Mouse (Mus musculus) intestine, embryonic 16.5 days (tissue): ENCODE measurements around the gene Gtf2h2. TPM values are rescaled to one million over a fixed set of nuclear protein-coding genes. Genes with fewer than 3 reads are reported as not detected.
"Not testable (repeated sequence)": the region's sequence is repeated elsewhere in the genome, so short reads cannot be mapped to it uniquely, and the experiment has no call there.

ENCODE experiments used
- ATAC-seq: fragments of 200-750 bp; cut with Nextera tagmentation; 2 replicates; pipeline ENCODE4 v1.8.0; 2017; ENCODE audit warnings: moderate TSS enrichment, moderate library complexity
- H3K27ac ChIP-seq: fragments of 300-500 bp; sonication (generic); 2 replicates; pipeline ENCODE4 v1.5.1; 2014; ENCODE audit warnings: mild to moderate bottlenecking, low read length
- H3K27me3 ChIP-seq: fragments of 300-500 bp; sonication (generic); replicated peaks from 2 replicates; pipeline ENCODE4 v1.6.1; 2014; ENCODE audit warnings: low read length, control low read depth, mixed read lengths; ENCODE audit not compliant: control insufficient read depth, insufficient read depth
- H3K36me3 ChIP-seq: fragments of 300-500 bp; sonication (generic); 2 replicates; pipeline ENCODE4 v1.6.1; 2014; ENCODE audit warnings: low read length, control low read depth; ENCODE audit not compliant: control insufficient read depth, insufficient read depth
- H3K4me1 ChIP-seq: fragments of 300-500 bp; sonication (generic); 2 replicates; pipeline ENCODE4 v1.6.1; 2014; ENCODE audit warnings: low read length, control low read depth, mixed read lengths; ENCODE audit not compliant: control insufficient read depth, insufficient read depth
- H3K4me2 ChIP-seq: fragments of 300-500 bp; sonication (generic); 2 replicates; pipeline ENCODE4 v1.6.1; 2014; ENCODE audit warnings: low read depth, low read length, control low read depth
- H3K4me3 ChIP-seq: fragments of 300-500 bp; sonication (generic); 2 replicates; pipeline ENCODE4 v1.5.1; 2014; ENCODE audit warnings: mild to moderate bottlenecking, low read length
- H3K9ac ChIP-seq: fragments of 300-500 bp; sonication (generic); 2 replicates; pipeline ENCODE4 v1.6.1; 2014; ENCODE audit warnings: low read depth, low read length
- H3K9me3 ChIP-seq: fragments of 300-500 bp; sonication (generic); 2 replicates; pipeline ENCODE4 v1.6.1; 2016; ENCODE audit warnings: low read length, control low read depth; ENCODE audit not compliant: control insufficient read depth
- WGBS: fragments of 180-500 bp; shearing (Covaris S2); extraction: QIAGEN DNeasy Blood & Tissue Kit; methylation state at CpG from one replicate; pipeline ENCODE4 v1.1.7; 2014; 5-methylcytosine and 5-hydroxymethylcytosine counted together
- polyA plus RNA-seq: library from polyadenylated mRNA; unstranded; fragments of >200 nt; fragmentation: Nextera tagmentation; extraction: Ambion mirVana; gene quantifications from 2 replicates; pipeline ENCODE4 v1.2.1, GENCODE M21; 2015

Gene Gtf2h2
- polyA plus RNA-seq, 1 experiment from 2014 or later: 84.0 TPM

GRCm38 (mm10) chr13:100440116-100440515, 52.3 kb downstream of the Gtf2h2 start:
- Histone ChIP-seq H3K9ac (no peak overlapping the region), H3K4me1 (no peaks in the 10 kb centered on the region), H3K27me3 (no peaks in the 10 kb centered on the region), H3K36me3 (no peaks in the 10 kb centered on the region), H3K4me3 (no peak overlapping the region), H3K4me2 (no peak overlapping the region), H3K27ac (no peak overlapping the region), H3K9me3 (no peaks in the 10 kb centered on the region)
- no peak for ATAC-seq
- WGBS: 61% methylated on average over 3 of the region's 3 CpGs

GRCm38 (mm10) chr13:100438701-100439100, 53.7 kb downstream of the Gtf2h2 start:
- ATAC-seq: no peak
- no peak overlapping the region for H3K27ac ChIP-seq
- H3K4me1 ChIP-seq: no peaks in the 10 kb centered on the region
- no peak overlapping the region for H3K4me2 ChIP-seq
- no peaks in the 10 kb centered on the region for H3K27me3 ChIP-seq
- 61% methylated on average over 1 of the region's 1 CpGs for WGBS
- H3K9ac ChIP-seq: no peak overlapping the region
- no peak overlapping the region for H3K4me3 ChIP-seq
- H3K36me3 ChIP-seq: no peaks in the 10 kb centered on the region
- H3K9me3 ChIP-seq: no peaks in the 10 kb centered on the region

- Histone ChIP-seq H3K27ac (no peak overlapping the region), H3K9ac (no peak overlapping the region), H3K9me3 (no peaks in the 10 kb centered on the region), H3K4me1 (no peaks in the 10 kb centered on the region), H3K4me3 (no peak overlapping the region), H3K4me2 (no peak overlapping the region), H3K27me3 (no peaks in the 10 kb centered on the region), H3K36me3 (no peaks in the 10 kb centered on the region)
- ATAC-seq: no peak
- WGBS: 63% methylated on average over 3 of the region's 3 CpGs
These were observed 55.0 kb downstream of the Gtf2h2 start for GRCm38 (mm10) chr13:100437322-100437825.

GRCm38 (mm10) chr13:100436556-100437163, 55.7 kb downstream of the Gtf2h2 start:
- 89% methylated on average over 1 of the region's 1 CpGs for WGBS
- ATAC-seq, H3K27me3 ChIP-seq, H3K4me3 ChIP-seq, H3K36me3 ChIP-seq, H3K9me3 ChIP-seq, H3K4me1 ChIP-seq, H3K9ac ChIP-seq, H3K27ac ChIP-seq, H3K4me2 ChIP-seq: not testable (repeated sequence)

DNA sequence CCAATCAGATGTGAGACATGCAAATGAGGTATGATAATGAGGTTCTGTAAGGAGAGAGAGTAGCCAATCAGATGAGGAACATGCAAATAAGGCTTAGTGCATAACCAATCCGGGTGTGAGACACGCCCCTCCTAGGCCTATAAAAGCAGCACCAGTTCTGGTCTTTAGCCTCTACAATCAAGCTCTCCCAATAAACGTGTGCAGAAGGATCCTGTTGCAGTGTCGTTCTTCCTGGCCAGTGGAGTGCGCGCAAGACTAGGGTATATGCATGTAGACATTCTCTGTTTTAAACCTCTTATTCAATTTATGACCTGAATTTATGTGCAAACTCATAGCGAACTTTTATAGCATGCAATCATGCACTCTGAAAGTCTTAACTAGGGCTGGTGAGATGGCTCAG, 72.4 kb downstream of the Gtf2h2 start:
- not testable (repeated sequence) for H3K36me3 ChIP-seq, H3K4me1 ChIP-seq, H3K4me3 ChIP-seq, ATAC-seq, H3K27ac ChIP-seq, H3K27me3 ChIP-seq, H3K4me2 ChIP-seq, H3K9ac ChIP-seq
- 85% methylated on average over 7 of the region's 7 CpGs for WGBS
- peaks cover 18% of the 10 kb centered on the region for H3K9me3 ChIP-seq

GRCm38 (mm10) chr13:100414428-100414827, 78.0 kb downstream of the Gtf2h2 start:
- Histone ChIP-seq H3K36me3 (no peaks in the 10 kb centered on the region; the same call in 1 of the 2 replicates), H3K9ac (no peak overlapping the region), H3K4me3 (no peak overlapping the region), H3K9me3 (peaks cover 18% of the 10 kb centered on the region), H3K4me2 (no peak overlapping the region), H3K27ac (peak overlapping the region; percentile 68), H3K27me3 (no peaks in the 10 kb centered on the region), H3K4me1 (no peaks in the 10 kb centered on the region)
- 41% methylated on average over 1 of the region's 1 CpGs for WGBS
- peak; percentile 78 for ATAC-seq

Other genes starting within 250 kb of the Gtf2h2 start
- gene Naip5, start 246.3 kb downstream of the Gtf2h2 start, polyA plus RNA-seq: 11.5 and 16.0 TPM in 2 replicates
- 11.7 and 15.3 TPM in 2 replicates for gene Naip6, start 174.9 kb downstream of the Gtf2h2 start, polyA plus RNA-seq
- gene Naip1, start 39.7 kb downstream of the Gtf2h2 start, polyA plus RNA-seq: 9.1 and 15.4 TPM in 2 replicates
- 96.4 and 96.9 TPM in 2 replicates for gene Ocln, start 60.1 kb upstream of the Gtf2h2 start, polyA plus RNA-seq
- gene Marveld2, start 124.4 kb upstream of the Gtf2h2 start, polyA plus RNA-seq: 29.5 and 31.6 TPM in 2 replicates
- 222 and 244 TPM in 2 replicates for gene Ak6, start 158.4 kb upstream of the Gtf2h2 start, polyA plus RNA-seq
- gene Rad17, start 158.5 kb upstream of the Gtf2h2 start, polyA plus RNA-seq: 14.5 and 15.8 TPM in 2 replicates
- gene Taf9, start 159.0 kb upstream of the Gtf2h2 start, polyA plus RNA-seq: 7.0 and 7.4 TPM in 2 replicates
- gene Ccdc125, start 177.1 kb upstream of the Gtf2h2 start, polyA plus RNA-seq: 7.2 and 8.7 TPM in 2 replicates
- 71.5 and 78.7 TPM in 2 replicates for gene Cdk7, start 238.4 kb upstream of the Gtf2h2 start, polyA plus RNA-seq